Mouse (Mus musculus) embryonic facial prominence, embryonic 15.5 days (tissue): ENCODE data around the gene Zmynd10. TPM values are rescaled to one million over a fixed set of nuclear protein-coding genes. Genes with fewer than 3 reads are reported as not detected.
"Not testable (repeated sequence)": the region's sequence is repeated elsewhere in the genome, so short reads cannot be mapped to it uniquely, and the experiment has no call there.

Experiments used
- ATAC-seq: fragments of 200-750 bp; cut with Nextera tagmentation; 2 replicates; pipeline ENCODE4 v1.8.0; 2017; ENCODE audit warnings: low read depth, moderate TSS enrichment; ENCODE audit not compliant: insufficient number of reproducible peaks, low FRiP score, low TSS enrichment
- H3K27ac ChIP-seq: fragments of 300-500 bp; sonication (generic); replicated peaks from 2 replicates; pipeline ENCODE4 v1.5.1; 2015; ENCODE audit warnings: mild to moderate bottlenecking, inconsistent platforms
- H3K27me3 ChIP-seq: fragments of 300-500 bp; sonication (generic); 2 replicates; pipeline ENCODE4 v1.6.1; 2015; ENCODE audit warnings: inconsistent platforms
- H3K36me3 ChIP-seq: fragments of 300-500 bp; sonication (generic); 2 replicates; pipeline ENCODE4 v1.6.1; 2015; ENCODE audit warnings: mild to moderate bottlenecking, inconsistent platforms
- H3K4me1 ChIP-seq: fragments of 300-500 bp; sonication (generic); 2 replicates; pipeline ENCODE4 v1.6.1; 2015; ENCODE audit warnings: inconsistent platforms
- H3K4me2 ChIP-seq: fragments of 300-500 bp; sonication (generic); replicated peaks from 2 replicates; pipeline ENCODE4 v1.6.1; 2015; ENCODE audit warnings: mild to moderate bottlenecking, inconsistent platforms
- H3K4me3 ChIP-seq: fragments of 300-500 bp; sonication (generic); replicated peaks from 2 replicates; pipeline ENCODE4 v1.5.1; 2015; ENCODE audit warnings: mild to moderate bottlenecking, inconsistent platforms
- H3K9ac ChIP-seq: fragments of 300-500 bp; sonication (generic); 2 replicates; pipeline ENCODE4 v1.6.1; 2015; ENCODE audit warnings: inconsistent platforms
- H3K9me3 ChIP-seq: fragments of 300-500 bp; sonication (generic); replicated peaks from 2 replicates; pipeline ENCODE4 v1.6.1; 2016; ENCODE audit warnings: inconsistent platforms
- WGBS: fragments of 180-500 bp; shearing (Covaris S2); methylation state at CpG from one replicate; pipeline ENCODE4 v1.1.7; 2015; 5-methylcytosine and 5-hydroxymethylcytosine counted together
- polyA plus RNA-seq: library from polyadenylated mRNA; unstranded; fragments of >200 nt; fragmentation: Nextera tagmentation; extraction: Ambion mirVana; gene quantifications from 2 replicates; pipeline ENCODE4 v1.2.1, GENCODE M21; 2015

Zmynd10 gene
- polyA plus RNA-seq, 1 experiment from 2014 or later, result 25.9 TPM

DNA sequence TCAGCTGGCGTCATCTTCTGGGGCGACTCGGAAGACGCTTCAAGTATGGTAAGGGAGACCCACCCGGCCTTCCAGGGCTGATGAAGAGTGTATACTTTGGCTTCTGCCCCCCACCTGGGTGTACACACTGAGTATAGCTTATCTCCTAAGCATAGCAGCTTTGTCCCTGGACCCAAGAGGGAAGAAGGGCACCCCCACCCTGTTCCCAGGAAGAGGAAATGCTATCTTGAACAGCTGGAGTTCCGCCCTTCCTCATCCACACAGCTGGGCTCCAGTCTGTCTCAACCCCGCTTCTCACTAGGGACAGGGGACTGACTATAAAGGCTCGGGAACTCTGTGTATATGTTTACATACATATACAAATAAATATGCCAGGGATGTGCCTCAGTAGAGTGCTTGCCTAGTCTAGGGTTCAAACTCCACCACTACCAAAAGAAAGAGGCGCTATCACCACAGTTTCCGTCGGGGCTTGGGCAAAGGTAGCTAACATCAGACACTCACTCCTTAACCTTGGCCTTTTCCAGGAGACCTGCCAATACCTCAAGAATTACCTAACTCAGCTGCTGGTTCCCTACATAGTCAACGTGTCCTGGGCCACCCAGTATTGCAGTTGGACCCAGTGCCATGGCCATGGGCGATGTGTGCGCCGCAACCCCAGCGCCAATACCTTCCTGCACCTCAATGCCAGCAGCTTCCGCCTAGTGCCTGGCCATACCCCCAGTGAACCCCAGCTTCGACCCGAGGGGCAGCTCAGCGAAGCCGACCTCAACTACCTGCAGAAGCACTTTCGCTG lies 24.6 kb downstream of the Zmynd10 start:
- no peaks in the 10 kb centered on the region for H3K9me3 ChIP-seq
- H3K9ac ChIP-seq, result no peak overlapping the region
- H3K4me2 ChIP-seq, result no peak overlapping the region
- H3K4me1 ChIP-seq, result peaks cover 54% of the 10 kb centered on the region
- WGBS, result 92% methylated on average over 22 of the region's 22 CpGs
- peaks cover 42% of the 10 kb centered on the region for H3K36me3 ChIP-seq
- no peaks in the 10 kb centered on the region for H3K27me3 ChIP-seq
- ATAC-seq, result no peak
- H3K4me3 ChIP-seq, result peak overlapping the region; percentile 88; the same call in 1 of the 2 replicates
- H3K27ac ChIP-seq, result no peak overlapping the region

DNA sequence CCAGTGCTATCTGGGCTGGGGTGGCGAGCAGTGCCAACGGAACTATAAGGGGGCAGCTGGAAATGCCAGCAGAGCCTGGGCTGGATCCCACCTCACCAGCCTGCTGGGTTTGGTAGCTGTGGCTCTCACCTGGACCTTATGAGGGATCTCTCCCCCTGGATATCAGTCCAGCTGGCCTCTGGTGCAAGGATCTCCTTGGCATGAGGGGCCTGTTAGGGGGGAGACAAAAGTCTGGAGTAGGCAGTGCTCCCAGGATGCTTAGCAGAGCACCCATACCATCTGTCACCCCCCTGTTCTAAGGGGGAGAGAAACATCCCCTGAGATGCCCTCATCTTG lies 25.2 kb downstream of the Zmynd10 start:
- no peak for ATAC-seq
- Histone ChIP-seq H3K27me3 (no peaks in the 10 kb centered on the region), H3K4me2 (no peak overlapping the region), H3K36me3 (peaks cover 42% of the 10 kb centered on the region), H3K9ac (no peak overlapping the region), H3K27ac (no peak overlapping the region), H3K9me3 (no peaks in the 10 kb centered on the region), H3K4me1 (peaks cover 56% of the 10 kb centered on the region), H3K4me3 (no peak overlapping the region)
- WGBS, result 95% methylated on average over 2 of the region's 2 CpGs

GRCm38 (mm10) chr9:107573774-107574173 lies 26.7 kb downstream of the Zmynd10 start:
- not testable (repeated sequence) for H3K9ac ChIP-seq, H3K27me3 ChIP-seq, H3K4me3 ChIP-seq, H3K4me2 ChIP-seq, H3K9me3 ChIP-seq, ATAC-seq, H3K27ac ChIP-seq
- 85% methylated on average over 6 of the region's 6 CpGs for WGBS
- H3K36me3 ChIP-seq, result peaks cover 42% of the 10 kb centered on the region
- peaks cover 58% of the 10 kb centered on the region for H3K4me1 ChIP-seq

DNA sequence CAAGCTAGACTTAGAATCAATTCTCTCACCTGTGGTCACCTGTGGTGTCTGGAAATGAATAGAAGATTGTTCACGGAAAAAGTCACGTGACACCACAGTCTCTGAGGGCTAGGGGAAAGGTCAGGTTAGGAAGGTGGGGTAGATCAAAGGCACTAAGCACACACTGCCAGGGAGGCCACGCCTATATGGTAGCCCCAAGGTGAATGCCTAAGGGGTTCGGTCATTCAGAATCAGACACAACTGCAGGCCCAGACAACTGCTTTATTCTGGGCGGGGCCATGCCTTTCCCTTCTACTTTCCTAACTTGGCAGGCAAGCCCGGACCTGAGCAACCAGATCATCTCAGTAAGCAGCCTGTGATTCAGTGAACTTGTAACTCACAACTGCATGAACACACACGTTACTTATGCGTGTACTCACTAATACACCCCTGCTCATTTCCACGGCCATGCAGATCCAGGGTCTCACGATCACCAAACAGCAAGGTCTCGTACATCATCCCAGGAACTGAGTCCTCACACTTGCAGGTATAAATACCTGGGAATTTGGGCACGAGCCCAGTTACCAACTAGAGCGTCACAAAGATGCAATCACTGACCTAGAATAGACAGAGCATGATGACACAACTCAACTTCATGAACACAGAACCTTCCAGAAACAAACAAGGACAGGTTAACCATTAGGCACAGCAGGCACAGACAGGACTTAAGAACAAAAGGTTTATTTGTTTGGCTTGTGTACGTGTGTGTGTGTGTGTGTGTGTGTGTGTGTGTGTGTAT lies 28.7 kb downstream of the Zmynd10 start:
- 0 out of 2 replicates have a peak overlapping the region, but pooled peaks have one; percentile 45 for H3K4me3 ChIP-seq
- H3K27ac ChIP-seq, result peak overlapping the region; percentile 91
- peaks cover 64% of the 10 kb centered on the region for H3K4me1 ChIP-seq
- no peak overlapping the region for H3K9ac ChIP-seq
- ATAC-seq, result no peak
- no peaks in the 10 kb centered on the region for H3K27me3 ChIP-seq
- 0 out of 2 replicates have a peak overlapping the region, but pooled peaks have one; percentile 57 for H3K4me2 ChIP-seq
- peaks cover 39% of the 10 kb centered on the region for H3K36me3 ChIP-seq
- no peaks in the 10 kb centered on the region for H3K9me3 ChIP-seq
- WGBS, result 65% methylated on average over 14 of the region's 14 CpGs

DNA sequence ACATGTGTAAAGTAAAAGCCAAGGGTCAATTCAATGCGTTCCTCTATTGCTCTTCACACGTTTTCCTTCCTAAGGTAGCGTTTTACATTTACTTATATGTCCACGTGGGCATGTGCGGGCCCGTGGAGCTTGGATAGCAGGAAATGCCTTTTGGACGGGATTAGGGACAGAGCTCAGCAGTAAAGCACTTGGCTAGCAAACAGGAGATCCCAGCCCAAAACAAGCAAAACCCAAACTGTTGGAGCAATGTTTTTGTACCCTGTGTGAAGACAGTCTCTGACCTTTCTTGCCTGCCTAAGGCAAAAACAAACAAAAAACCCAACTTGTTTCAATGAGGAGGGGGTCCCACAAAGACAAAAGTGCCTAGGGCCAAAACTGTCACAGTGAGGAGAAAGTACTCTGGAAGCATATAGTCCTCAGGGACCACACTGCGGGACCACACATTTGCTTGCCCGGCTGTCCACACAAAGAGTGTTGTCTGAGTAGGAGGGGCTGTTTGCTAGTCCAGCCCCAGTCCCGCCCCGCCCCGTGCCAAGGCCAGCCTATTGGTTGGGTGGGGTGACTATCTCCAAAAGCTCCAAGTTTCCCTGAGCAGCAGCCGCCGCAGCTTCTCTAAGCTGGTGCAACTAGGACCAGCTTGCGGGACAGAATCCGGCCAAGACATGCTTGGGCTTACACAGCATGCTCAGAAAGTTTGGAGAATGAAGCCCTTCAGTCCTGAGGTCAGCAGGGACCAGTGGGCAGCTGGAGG lies 29.4 kb downstream of the Zmynd10 start, which contains the start of gene Hyal1:
TSS of gene Hyal1 (plus strand) at position 571 of the 751 bp plus-strand sequence.
- Histone ChIP-seq H3K4me2 (peak within 1 kb of the TSS; percentile 57), H3K9me3 (no peaks in the 10 kb centered on the region), H3K4me1 (peaks cover 62% of the 10 kb centered on the region), H3K9ac (0 out of 2 replicates have a peak within 1 kb of the TSS, but pooled peaks have one; percentile 24), H3K36me3 (peaks cover 32% of the 10 kb centered on the region), H3K27me3 (no peaks in the 10 kb centered on the region), H3K4me3 (peak within 1 kb of the TSS; percentile 45), H3K27ac (peak within 1 kb of the TSS; percentile 91)
- ATAC-seq, result peak; percentile 64
- whole genome bisulfite sequencing, result 14% methylated on average over 16 of the region's 16 CpGs

GRCm38 (mm10) chr9:107577871-107578270 lies 30.8 kb downstream of the Zmynd10 start:
- H3K27me3 ChIP-seq, result no peaks in the 10 kb centered on the region
- no peak overlapping the region for H3K9ac ChIP-seq
- H3K4me3 ChIP-seq, result no peak overlapping the region
- no peaks in the 10 kb centered on the region for H3K9me3 ChIP-seq
- WGBS, result 92% methylated on average over 10 of the region's 10 CpGs
- ATAC-seq, result no peak
- peaks cover 22% of the 10 kb centered on the region for H3K36me3 ChIP-seq
- H3K4me1 ChIP-seq, result peaks cover 65% of the 10 kb centered on the region
- H3K4me2 ChIP-seq, result no peak overlapping the region; the same call in 1 of the 2 replicates
- H3K27ac ChIP-seq, result no peak overlapping the region

- Histone ChIP-seq H3K4me2 (peak within 1 kb of the TSS; percentile 73), H3K36me3 (peaks cover 22% of the 10 kb centered on the region), H3K27me3 (no peaks in the 10 kb centered on the region), H3K9me3 (no peaks in the 10 kb centered on the region), H3K27ac (peak within 1 kb of the TSS; percentile 97), H3K4me3 (0 out of 2 replicates have a peak within 1 kb of the TSS, but pooled peaks have one; percentile 65), H3K9ac (no peak within 1 kb of the TSS), H3K4me1 (peaks cover 65% of the 10 kb centered on the region)
- 74% methylated on average over 3 of the region's 3 CpGs for WGBS
- no peak for ATAC-seq
Observed at GRCm38 (mm10) chr9:107578587-107578986, 31.5 kb downstream of the Zmynd10 start, which contains the start of gene Naa80. Gene Naa80 (plus strand): TSS chr9:107578887.

GRCm38 (mm10) chr9:107579023-107579900 lies 32.2 kb downstream of the Zmynd10 start:
- ATAC-seq, result no peak
- Histone ChIP-seq H3K9ac (no peak overlapping the region), H3K36me3 (peaks cover 24% of the 10 kb centered on the region), H3K4me1 (peaks cover 65% of the 10 kb centered on the region), H3K9me3 (no peaks in the 10 kb centered on the region), H3K27me3 (no peaks in the 10 kb centered on the region), H3K4me2 (peak overlapping the region; percentile 73; the same call in 1 of the 2 replicates), H3K27ac (peak overlapping the region; percentile 97), H3K4me3 (0 out of 2 replicates have a peak overlapping the region, but pooled peaks have one; percentile 65)
- WGBS, result 91% methylated on average over 14 of the region's 14 CpGs

DNA sequence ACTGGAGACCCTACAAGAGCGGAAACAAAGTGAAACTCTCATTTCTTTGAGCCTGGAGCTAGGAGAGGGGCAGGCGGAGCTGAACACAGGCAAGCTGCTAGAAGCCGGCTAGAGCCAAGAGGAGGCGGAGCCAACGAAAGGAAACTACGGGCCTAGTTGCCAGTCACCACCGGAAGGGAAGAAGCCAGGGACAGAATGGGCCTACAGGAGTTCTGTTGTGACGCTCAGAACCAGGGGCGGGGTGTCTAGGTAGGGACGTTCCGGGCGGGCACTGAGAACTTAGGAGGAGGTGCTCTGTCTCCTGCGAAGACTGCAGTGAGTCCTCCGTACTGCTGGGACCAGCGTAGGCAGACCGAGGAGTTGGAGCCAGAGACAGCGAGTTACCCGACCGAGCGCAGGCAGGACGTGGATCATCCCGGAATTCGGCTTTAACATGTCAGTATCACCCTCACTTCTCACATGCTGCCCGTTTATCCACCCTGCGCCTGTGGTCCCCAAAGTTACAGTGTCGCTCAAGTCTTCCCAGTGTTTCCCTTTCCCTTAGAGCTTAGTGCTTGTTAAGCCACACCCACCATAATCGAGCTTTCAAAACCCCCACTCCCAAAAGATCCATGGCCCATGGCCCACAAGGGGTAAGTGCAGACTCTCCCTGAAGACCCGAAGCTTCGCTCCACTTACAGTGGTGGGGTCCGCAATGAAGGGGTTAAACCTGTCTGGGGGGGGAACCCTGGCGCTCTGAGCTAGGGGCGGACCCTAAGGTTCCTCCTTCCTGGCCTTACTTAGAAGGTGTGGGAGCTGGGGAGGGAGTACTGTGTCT lies 33.6 kb downstream of the Zmynd10 start, which contains the start of gene Hyal3:
TSS of gene Hyal3 (plus strand) at position 318 of the 817 bp plus-strand sequence.
- H3K27me3 ChIP-seq, result no peaks in the 10 kb centered on the region
- peaks cover 16% of the 10 kb centered on the region for H3K36me3 ChIP-seq
- peak; percentile 83 for ATAC-seq
- WGBS, result under 1% methylated on average over 32 of the region's 32 CpGs
- H3K4me2 ChIP-seq, result peak within 1 kb of the TSS; percentile 73
- H3K27ac ChIP-seq, result peak within 1 kb of the TSS; percentile 97
- peaks cover 63% of the 10 kb centered on the region for H3K4me1 ChIP-seq
- H3K9ac ChIP-seq, result peak within 1 kb of the TSS; percentile 68
- H3K9me3 ChIP-seq, result no peaks in the 10 kb centered on the region
- H3K4me3 ChIP-seq, result peak within 1 kb of the TSS; percentile 65
